Mouse (Mus musculus): ENCODE results near the gene Gm42688.

DNA sequence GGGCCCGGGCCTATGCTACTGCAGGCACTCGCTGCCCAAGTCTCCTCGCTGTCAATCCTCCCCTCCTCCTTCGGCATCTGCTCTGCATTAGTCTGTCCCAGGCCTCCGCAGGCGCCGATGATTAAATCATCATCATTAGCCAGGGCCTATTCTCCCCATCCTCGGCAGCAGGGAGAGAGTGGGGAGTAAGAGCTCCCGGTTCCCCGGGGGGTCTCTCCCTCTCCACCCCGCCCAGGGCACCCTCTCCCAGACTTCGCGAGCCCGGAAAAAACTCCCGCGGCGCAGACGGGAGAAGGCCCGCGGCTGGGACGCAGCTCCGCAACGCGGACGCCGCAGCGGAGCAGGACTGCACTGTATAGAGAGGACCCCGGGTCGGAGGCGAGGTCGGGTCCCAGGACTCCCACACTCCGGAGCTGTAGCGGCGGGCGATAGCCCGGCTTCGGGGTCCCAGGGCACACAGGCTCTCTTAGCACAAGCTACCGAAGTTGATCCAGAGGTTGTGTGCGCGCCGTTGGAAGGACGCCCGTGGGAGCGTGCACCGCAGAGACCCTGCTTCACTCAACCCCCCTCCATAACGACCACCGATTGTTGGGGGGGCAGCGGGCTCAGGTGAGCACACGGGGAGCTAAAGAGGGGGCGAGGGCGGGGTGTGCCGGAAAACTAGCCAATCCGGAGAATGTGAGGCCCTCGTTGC is 23.6 kb upstream of the Gm42688 start, which contains the start of gene Pcgf1:
- TF ChIP-seq EP300 (IDR thresholded peaks at IDR 0.05) (no peak), CTCF (IDR thresholded peaks at IDR 0.05) (no peak)
